Mouse (Mus musculus) CH12.LX (cell line): ENCODE measurements around the gene Zbtb11. TPM values are rescaled to one million over a fixed set of nuclear protein-coding genes. Genes with fewer than 3 reads are reported as not detected.
A peak's percentile ranks its signal among the peaks of the same experiment; 100 is the strongest.

Experiments
- DNase-seq: peaks from one replicate; pipeline ENCODE4 v3.0.0-alpha.2; 2013; ENCODE audit errors: extremely low read depth
- H3K27ac ChIP-seq: 2 replicates; pipeline ENCODE4 v1.5.1; 2012; ENCODE audit warnings: low read depth, mild to moderate bottlenecking, control low read depth, moderate library complexity; ENCODE audit not compliant: insufficient read depth
- H3K27me3 ChIP-seq: replicated peaks from 2 replicates; pipeline ENCODE3; 2012; ENCODE audit warnings: inconsistent platforms
- H3K36me3 ChIP-seq, 2 experiments: replicated peaks in 1 of 2; 2 replicates each; pipeline versions ENCODE3 to v1.6.1; 2012; ENCODE audit warnings: inconsistent platforms in 1 of 2, low read length in 1 of 2, mild to moderate bottlenecking in 1 of 2, mixed read lengths in 1 of 2, moderate library complexity in 1 of 2; ENCODE audit not compliant: control insufficient read depth in 1 of 2, insufficient read depth in 1 of 2
- H3K4me1 ChIP-seq, 2 experiments: 2 replicates each; pipeline ENCODE4 v1.6.1; 2012; ENCODE audit warnings: inconsistent platforms in 1 of 2, moderate library complexity in 1 of 2; ENCODE audit not compliant: insufficient read depth in 2 of 2, control insufficient read depth in 1 of 2
- H3K4me2 ChIP-seq: 2 replicates; pipeline ENCODE4 v1.6.1; 2012; ENCODE audit warnings: low read depth, mild to moderate bottlenecking, control low read depth; ENCODE audit not compliant: poor library complexity, insufficient read depth, severe bottlenecking
- H3K4me3 ChIP-seq, 3 experiments: fragments of 150-350 bp in 1 of 3; sonication (generic) in 1 of 3; replicated peaks in 1 of 3; 2 replicates each; pipeline versions ENCODE3 to v1.5.1; 2011 to 2012; ENCODE audit warnings: low read depth in 2 of 3, low read length in 2 of 3, mild to moderate bottlenecking in 2 of 3, moderate library complexity in 2 of 3, control low read depth in 1 of 3, improper control_type of control experiment in 1 of 3, inconsistent platforms in 1 of 3, mixed read lengths in 1 of 3; ENCODE audit not compliant: poor library complexity in 1 of 3
- H3K79me2 ChIP-seq: replicated peaks from 2 replicates; pipeline ENCODE4 v1.6.1; 2012; ENCODE audit warnings: mild to moderate bottlenecking, moderate library complexity; ENCODE audit not compliant: control insufficient read depth, poor library complexity, insufficient read depth, severe bottlenecking; ENCODE audit errors: extremely low read depth
- H3K9ac ChIP-seq: 2 replicates; pipeline ENCODE4 v1.6.1; 2012; ENCODE audit warnings: low read depth, mild to moderate bottlenecking, control low read depth, moderate library complexity; ENCODE audit not compliant: insufficient read depth
- H3K9me3 ChIP-seq: replicated peaks from 2 replicates; pipeline ENCODE3; 2012; ENCODE audit warnings: low read length, inconsistent platforms, mixed read lengths
- BHLHE40 ChIP-seq: IDR thresholded peaks from 2 replicates; pipeline ENCODE4 v1.6.1; 2011; ENCODE audit warnings: mild to moderate bottlenecking, low read depth, low read length, improper control_type of control experiment
- CHD1 ChIP-seq: IDR thresholded peaks from 2 replicates; pipeline ENCODE4 v1.6.1; 2012; ENCODE audit warnings: low read depth, low read length, improper control_type of control experiment, inconsistent platforms
- CTCF ChIP-seq, 2 experiments: IDR thresholded peaks in 1 of 2; conservative IDR thresholded peaks in 1 of 2; 2 replicates each; pipeline ENCODE4 v1.5.1; 2011 to 2012; ENCODE audit warnings: low read depth in 2 of 2, low read length in 2 of 2, improper control_type of control experiment in 1 of 2, inconsistent platforms in 1 of 2, mild to moderate bottlenecking in 1 of 2, moderate library complexity in 1 of 2
- ELF1 ChIP-seq: IDR thresholded peaks from 2 replicates; pipeline ENCODE4 v1.6.1; 2014; ENCODE audit warnings: low read depth, mild to moderate bottlenecking, inconsistent platforms, low read length, improper control_type of control experiment
- ETS1 ChIP-seq: conservative IDR thresholded peaks from 2 replicates; pipeline ENCODE4 v1.6.1; 2012; ENCODE audit warnings: low read depth, mild to moderate bottlenecking, inconsistent platforms, low read length, improper control_type of control experiment, moderate library complexity
- GABPA ChIP-seq: IDR thresholded peaks from 2 replicates; pipeline ENCODE4 v1.6.1; 2012; ENCODE audit warnings: low read depth, low read length, improper control_type of control experiment, inconsistent platforms; ENCODE audit not compliant: insufficient replicate concordance
- HCFC1 ChIP-seq: IDR thresholded peaks from 2 replicates; pipeline ENCODE4 v1.6.1; 2012; ENCODE audit warnings: low read depth, mild to moderate bottlenecking, inconsistent platforms, low read length, improper control_type of control experiment
- JUN ChIP-seq: IDR thresholded peaks from 2 replicates; pipeline ENCODE4 v1.6.1; 2011; ENCODE audit warnings: low read depth, mild to moderate bottlenecking, low read length, improper control_type of control experiment, moderate library complexity; ENCODE audit not compliant: insufficient read depth
- KAT2A ChIP-seq: IDR thresholded peaks from 2 replicates; pipeline ENCODE4 v1.6.1; 2012; ENCODE audit warnings: low read length, improper control_type of control experiment, inconsistent platforms; ENCODE audit not compliant: insufficient replicate concordance
- MAFK ChIP-seq: IDR thresholded peaks from 2 replicates; pipeline ENCODE4 v1.6.1; 2011; ENCODE audit warnings: low read length, improper control_type of control experiment; ENCODE audit not compliant: insufficient replicate concordance
- MAX ChIP-seq: IDR thresholded peaks from 2 replicates; pipeline ENCODE4 v1.6.1; 2011; ENCODE audit warnings: low read length, improper control_type of control experiment
- MXI1 ChIP-seq: IDR thresholded peaks from 2 replicates; pipeline ENCODE4 v1.6.1; 2011; ENCODE audit warnings: mild to moderate bottlenecking, low read depth, low read length, improper control_type of control experiment
- MYC ChIP-seq: IDR thresholded peaks from 2 replicates; pipeline ENCODE4 v1.6.1; 2011; ENCODE audit warnings: low read depth, mild to moderate bottlenecking, improper control_type of control experiment, low read length
- NELFE ChIP-seq: IDR thresholded peaks from 2 replicates; pipeline ENCODE4 v1.6.1; 2011; ENCODE audit warnings: low read depth, low read length, improper control_type of control experiment
- NRF1 ChIP-seq: IDR thresholded peaks from 2 replicates; pipeline ENCODE4 v1.6.1; 2014; ENCODE audit warnings: low read depth, mild to moderate bottlenecking, inconsistent platforms, low read length, improper control_type of control experiment, moderate library complexity
- POLR2A ChIP-seq: IDR thresholded peaks from 2 replicates; pipeline ENCODE4 v1.6.1; 2011; ENCODE audit warnings: low read depth, mild to moderate bottlenecking, improper control_type of control experiment, low read length
- POLR2AphosphoS2 ChIP-seq: IDR thresholded peaks from 2 replicates; pipeline ENCODE4 v1.6.1; 2011; ENCODE audit warnings: low read depth, low read length, improper control_type of control experiment
- RAD21 ChIP-seq: IDR thresholded peaks from 2 replicates; pipeline ENCODE4 v1.6.1; 2011; ENCODE audit warnings: low read depth, mild to moderate bottlenecking, low read length, improper control_type of control experiment, moderate library complexity
- SMC3 ChIP-seq: IDR thresholded peaks from 2 replicates; pipeline ENCODE4 v1.6.1; 2011; ENCODE audit warnings: low read depth, low read length, improper control_type of control experiment
- TBP ChIP-seq: conservative IDR thresholded peaks from 2 replicates; pipeline ENCODE4 v1.6.1; 2011; ENCODE audit warnings: low read depth, low read length, improper control_type of control experiment
- TCF12 ChIP-seq: IDR thresholded peaks from 2 replicates; pipeline ENCODE4 v1.6.1; 2014; ENCODE audit warnings: low read depth, mild to moderate bottlenecking, inconsistent platforms, low read length, improper control_type of control experiment
- USF1 ChIP-seq: IDR thresholded peaks from 2 replicates; pipeline ENCODE4 v1.6.1; 2014; ENCODE audit warnings: low read depth, mild to moderate bottlenecking, inconsistent platforms, low read length, improper control_type of control experiment
- USF2 ChIP-seq: conservative IDR thresholded peaks from 2 replicates; pipeline ENCODE4 v1.6.1; 2011; ENCODE audit warnings: low read depth, low read length, improper control_type of control experiment
- ZC3H11A ChIP-seq: IDR thresholded peaks from 2 replicates; pipeline ENCODE4 v1.6.1; 2012; ENCODE audit warnings: low read depth, mild to moderate bottlenecking, inconsistent platforms, low read length, improper control_type of control experiment
- ZNF384 ChIP-seq: IDR thresholded peaks from 2 replicates; pipeline ENCODE4 v1.6.1; 2012; ENCODE audit warnings: low read depth, low read length, improper control_type of control experiment, inconsistent platforms
- dilution Hi-C: fragments of 300-500 bp; cut with MboI; formaldehyde crosslinking; loops from 2 replicates; pipeline ENCODE4 v1.14.3; 2020; ENCODE audit warnings: low sequenced_read_pairs; ENCODE audit not compliant: extremely low pct_unique_long_range_greater_than_20kb, extremely low pct_ligation_motif_present
- in situ Hi-C: fragments of 300-500 bp; cut with MboI; formaldehyde crosslinking; loops from 3 replicates; pipeline ENCODE4 v1.14.3; 2019; ENCODE audit warnings: low sequenced_read_pairs, low pct_ligation_motif_present, low pct_unique_long_range_greater_than_20kb, mixed read lengths
- polyA plus RNA-seq: library from polyadenylated mRNA; unstranded; fragments of >175 nt; gene quantifications from 2 replicates; pipeline ENCODE4 v1.2.1, GENCODE M21; 2012; ENCODE audit warnings: low read depth; ENCODE audit not compliant: insufficient read length
- total RNA-seq, 2 experiments: library from RNA; depleted of rRNA; stranded (reverse); fragments of 300-350 nt in 1 of 2; fragments of >200 nt in 1 of 2; gene quantifications; 2 replicates each; pipeline ENCODE4 v1.2.3; 2012 to 2014

The Zbtb11 gene
- total and polyA plus RNA-seq, 3 experiments, result 19.8 to 33.0 (median 21.4) TPM

- peaks cover 60% of the 10 kb centered on the region for H3K79me2 ChIP-seq
- in situ Hi-C loops, result no loop called here
- TF ChIP-seq CHD1 (peak; percentile 41; the same call in 1 of the 2 replicates), NELFE (0 out of 2 replicates have a peak, but pooled peaks have one; percentile 24), TCF12 (no peak)
- TF ChIP-seq, all 38 proteins: peak for 2
- Histone ChIP-seq H3K36me3 (peaks cover 29 to 47% of the 10 kb centered on the region in 2 experiments), H3K4me3 (peak overlapping the region; percentile 67 to 99 (median 74)), H3K27ac (peak overlapping the region; percentile 21; the same call in 1 of the 2 replicates), H3K4me1 (peaks cover 6 to 54% of the 10 kb centered on the region in 2 experiments; a peak in 3 of 4 replicates), H3K27me3 (no peaks in the 10 kb centered on the region), H3K9ac (peak overlapping the region; percentile 99), H3K9me3 (no peaks in the 10 kb centered on the region), H3K4me2 (peak overlapping the region; percentile 93)
- peak; percentile 43 for DNase-seq
- dilution Hi-C loops, result no loop called here
Measured at GRCm38 (mm10) chr16:55967221-55967620, 6.5 kb upstream of the Zbtb11 start.

- Histone ChIP-seq H3K79me2 (peaks cover 67% of the 10 kb centered on the region), H3K4me2 (peak overlapping the region; percentile 69; the same call in 1 of the 2 replicates)
- TF ChIP-seq TBP, result no peak
- TF ChIP-seq POLR2A, result no peak; the same call in 1 of the 2 replicates
- no peak for TF ChIP-seq NELFE
- no peak for TF ChIP-seq USF1
- TF ChIP-seq MYC, result peak; percentile 34; the same call in 1 of the 2 replicates
- TF ChIP-seq ZNF384, result no peak
- TF ChIP-seq POLR2AphosphoS2, result no peak
- TF ChIP-seq NRF1, result no peak
- TF ChIP-seq SMC3, result peak; percentile 48
- 0 out of 2 replicates have a peak, but pooled peaks have one; percentile 8 for TF ChIP-seq MAX
- TF ChIP-seq CTCF (conservative IDR thresholded peaks at IDR 0.05 in 1 of 2, IDR thresholded peaks at IDR 0.05 in 1 of 2; ENCODE audit: low read depth in 2 of 2, low read length in 2 of 2), result peak; percentile 53 to 75
- peak; percentile 31 for TF ChIP-seq RAD21
Measured at GRCm38 (mm10) chr16:55969147-55969546, 4.5 kb upstream of the Zbtb11 start.

GRCm38 (mm10) chr16:55970416-55970815 is 3.3 kb upstream of the Zbtb11 start:
- dilution Hi-C loops (no loop called here), in situ Hi-C loops (loop anchor here (10.0 kb wide), 1 partner anchor 94 kb away; no protein-coding TSS in a partner anchor)
- H3K9me3 ChIP-seq, result no peaks in the 10 kb centered on the region
- H3K4me2 ChIP-seq, result no peak overlapping the region
- peaks cover 3 to 45% of the 10 kb centered on the region in 2 experiments; a peak in 3 of 4 replicates for H3K4me1 ChIP-seq
- DNase-seq, result no peak
- H3K36me3 ChIP-seq, result peaks cover 30 to 51% of the 10 kb centered on the region in 2 experiments
- peak overlapping the region; percentile 1 for H3K9ac ChIP-seq
- no peaks in the 10 kb centered on the region for H3K27me3 ChIP-seq
- peaks cover 79% of the 10 kb centered on the region for H3K79me2 ChIP-seq
- no peak overlapping the region for H3K4me3 ChIP-seq
- H3K27ac ChIP-seq, result no peak overlapping the region
- TF ChIP-seq BHLHE40 (no peak), MXI1 (no peak), CTCF (conservative IDR thresholded peaks at IDR 0.05 in 1 of 2, IDR thresholded peaks at IDR 0.05 in 1 of 2; ENCODE audit: low read depth in 2 of 2, low read length in 2 of 2) (no peak), ZC3H11A (no peak), GABPA (no peak), HCFC1 (no peak), ETS1 (no peak), TCF12 (no peak), JUN (no peak), MAFK (no peak), POLR2A (no peak), USF1 (no peak), ELF1 (no peak), TBP (no peak), KAT2A (no peak), USF2 (no peak)

More at GRCm38 (mm10) chr16:55969147-55969546, 4.5 kb upstream of the Zbtb11 start:
- in situ Hi-C loops, result no loop called here
- Histone ChIP-seq H3K9me3 (no peaks in the 10 kb centered on the region), H3K4me3 (peak overlapping the region in 1 of 3 experiments; percentile 37), H3K9ac (peak overlapping the region; percentile 58; the same call in 1 of the 2 replicates), H3K27me3 (no peaks in the 10 kb centered on the region), H3K4me1 (peaks cover 6 to 52% of the 10 kb centered on the region in 2 experiments; a peak in 3 of 4 replicates), H3K36me3 (peaks cover 30 to 51% of the 10 kb centered on the region in 2 experiments), H3K27ac (no peak overlapping the region)
- DNase-seq, result peak; percentile 74
- dilution Hi-C loops, result no loop called here
